Mouse (Mus musculus) thymus, postnatal 0 days (tissue): ENCODE data around the gene Spdef. TPM values are rescaled to one million over a fixed set of nuclear protein-coding genes. Genes with fewer than 3 reads are reported as not detected.

Experiments used
- DNase-seq: peaks from one replicate; pipeline ENCODE4 v3.0.0-alpha.2; 2015; ENCODE audit warnings: low spot score
- polyA plus RNA-seq: library from polyadenylated mRNA; unstranded; fragments of >200 nt; fragmentation: Nextera tagmentation; extraction: Ambion mirVana; gene quantifications from 2 replicates; pipeline ENCODE4 v1.2.1, GENCODE M21; 2015

Spdef gene
- polyA plus RNA-seq, 1 experiment from 2014 or later, result 0.99 TPM

DNA sequence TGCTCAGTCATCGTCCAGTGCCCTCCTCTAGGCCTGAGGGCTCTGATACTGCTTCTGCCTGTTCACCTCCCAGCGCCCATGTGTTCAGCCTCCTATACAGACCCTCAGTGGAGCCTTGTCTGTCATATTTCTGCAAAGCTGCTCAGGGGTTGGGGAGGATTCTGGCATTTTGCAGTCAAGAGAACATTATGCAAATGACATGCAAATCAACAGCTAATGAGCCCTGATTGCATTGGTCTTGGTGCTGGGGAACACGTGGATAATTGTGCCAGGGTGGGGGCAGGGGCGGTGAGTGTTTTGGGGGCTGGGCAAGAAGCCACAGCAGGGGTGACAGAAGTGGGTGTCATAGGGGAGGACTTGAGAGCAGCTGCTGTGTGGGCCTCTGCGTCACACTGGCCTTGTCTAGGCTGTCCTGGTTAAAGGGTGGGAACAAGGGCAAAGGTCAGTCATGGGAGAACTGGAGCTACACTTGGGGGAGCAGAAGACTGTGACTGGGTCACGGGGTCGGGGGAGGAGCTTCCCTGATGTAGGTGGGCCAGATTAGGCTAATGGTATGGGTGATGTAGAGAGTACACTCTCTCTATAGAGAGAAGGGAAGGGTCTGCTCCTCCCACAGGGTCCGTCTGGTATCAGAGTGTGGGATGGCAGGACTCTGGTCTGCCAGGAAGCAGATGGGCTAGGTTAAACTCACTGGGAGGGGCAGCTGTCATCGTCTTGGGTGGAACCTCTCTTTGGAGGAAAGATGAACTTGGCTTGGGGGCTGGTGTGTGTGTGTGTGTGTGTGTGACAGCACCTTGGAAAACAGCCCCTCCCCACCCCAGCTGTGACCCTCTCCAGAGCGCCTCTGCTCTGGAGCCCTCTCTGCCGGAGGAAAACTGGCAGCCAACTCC lies 49.6 kb downstream of the Spdef start:
- no peak for DNase-seq

DNA sequence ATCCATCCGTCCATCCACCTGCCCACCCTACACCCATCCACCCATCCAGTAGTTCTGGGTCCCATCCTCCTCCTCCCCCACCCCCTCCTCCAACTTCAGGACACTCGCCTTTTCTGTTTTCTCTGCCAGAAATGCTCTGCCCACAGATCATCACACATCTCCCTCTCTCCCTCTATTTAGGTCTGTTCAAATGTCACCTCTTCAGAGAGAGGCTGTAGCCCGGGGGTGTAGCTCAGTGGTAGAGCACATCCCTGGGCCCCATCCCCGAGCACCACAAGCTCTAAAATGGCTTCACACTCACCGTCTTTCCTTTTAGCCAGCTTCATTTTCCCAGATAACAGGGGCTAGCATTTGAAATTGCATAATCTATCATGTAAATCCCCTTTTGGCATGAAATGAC lies 51.0 kb downstream of the Spdef start:
- no peak for DNase-seq

DNA sequence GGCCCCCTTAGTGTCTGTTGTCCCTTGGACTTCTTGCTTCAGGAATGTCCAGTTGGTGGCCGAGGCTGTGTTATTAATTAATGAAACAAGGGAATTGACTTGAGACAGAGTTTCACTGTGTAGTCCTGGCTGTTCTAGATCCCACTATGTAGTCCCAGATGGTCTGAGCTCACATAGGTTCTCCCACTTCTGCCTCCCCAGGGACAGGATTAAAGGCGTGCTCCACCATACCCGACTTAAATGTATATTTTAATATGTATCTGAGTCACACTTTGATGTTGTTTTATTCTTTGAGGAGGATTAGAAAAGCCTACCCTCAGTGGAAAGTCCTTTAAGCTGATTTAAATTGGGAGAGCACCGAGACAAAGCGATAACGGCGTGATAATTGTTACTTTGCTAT lies 52.5 kb downstream of the Spdef start:
- no peak for DNase-seq

DNA sequence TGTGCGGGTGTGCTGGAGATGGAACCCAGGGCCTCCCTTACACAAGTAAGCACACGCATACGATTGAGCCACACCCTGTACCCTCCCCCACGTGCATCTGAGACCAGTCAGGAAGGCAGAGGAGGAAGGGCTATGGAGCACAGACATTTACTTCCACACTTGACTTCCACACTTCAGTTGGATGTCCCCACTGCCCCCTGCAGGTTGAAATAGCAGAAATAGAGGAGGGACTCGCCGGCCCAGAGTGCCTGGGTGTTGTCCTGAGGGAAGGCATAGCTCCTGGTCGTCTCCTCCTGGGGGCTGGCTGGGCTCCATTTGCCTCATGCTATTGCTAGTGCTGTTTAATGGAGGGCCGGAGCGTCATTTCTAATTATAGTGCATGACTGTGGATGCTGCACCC lies 53.3 kb downstream of the Spdef start:
- no peak for DNase-seq

DNA sequence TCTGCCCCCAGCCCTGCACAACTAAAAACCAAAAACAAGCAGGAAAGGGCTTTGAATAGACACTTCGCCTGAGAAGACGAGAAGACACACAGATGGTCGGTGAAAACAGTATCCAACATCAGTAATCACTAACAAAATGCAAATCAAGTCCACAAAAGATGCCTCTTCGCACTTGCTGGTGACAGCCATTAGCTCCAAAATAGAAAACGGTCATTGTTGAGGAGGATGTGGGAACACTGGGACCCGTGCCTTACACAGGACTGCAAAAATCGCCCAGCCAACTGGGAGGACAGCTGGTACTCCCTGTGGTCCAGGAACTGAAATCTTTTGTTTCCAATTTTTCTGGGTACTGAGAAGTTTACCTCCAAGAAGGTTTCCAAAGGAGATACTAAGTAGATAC lies 54.8 kb downstream of the Spdef start:
- no peak for DNase-seq

DNA sequence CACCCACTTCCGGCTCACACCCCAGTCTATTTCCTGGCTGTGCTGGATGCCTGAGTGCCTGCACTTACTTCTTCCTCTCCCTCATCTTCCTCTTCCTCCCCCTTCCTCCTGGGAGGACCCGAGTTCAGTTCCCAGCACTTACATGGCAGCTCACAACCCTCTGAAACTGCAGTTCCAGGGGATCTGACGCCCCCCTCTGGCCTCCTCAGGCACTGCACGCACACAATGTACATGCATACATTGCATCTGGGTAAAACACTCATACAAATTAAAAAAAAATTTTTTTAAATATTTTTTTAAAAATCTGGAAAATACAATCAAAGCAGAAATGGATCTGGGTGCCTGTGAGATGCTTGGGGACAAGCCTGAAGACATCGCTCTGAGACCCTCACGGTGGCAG lies 57.0 kb downstream of the Spdef start:
- no peak for DNase-seq

Other genes with a start within 250 kb of the Spdef start
- 0.69 and 0.78 TPM in 2 replicates for gene Grm4, start 207.6 kb downstream of the Spdef start, polyA plus RNA-seq
- gene Hmga1, start 172.5 kb downstream of the Spdef start, polyA plus RNA-seq, result 356 and 471 TPM in 2 replicates
- 109 and 111 TPM in 2 replicates for gene AI413582, start 163.2 kb downstream of the Spdef start, polyA plus RNA-seq
- 80.5 and 87.8 TPM in 2 replicates for gene Nudt3, start 105.5 kb downstream of the Spdef start, polyA plus RNA-seq
- not detected in 2 replicates for gene RPS10-NUDT3, start 93.7 kb downstream of the Spdef start, polyA plus RNA-seq
- gene Rps10, start 92.3 kb downstream of the Spdef start, polyA plus RNA-seq, result 1,579 and 1,606 TPM in 2 replicates
- 19.8 and 20.1 TPM in 2 replicates for gene Pacsin1, start 73.4 kb downstream of the Spdef start, polyA plus RNA-seq
- 16.7 and 20.8 TPM in 2 replicates for gene D17Wsu92e, start 91.7 kb upstream of the Spdef start, polyA plus RNA-seq
- 383 and 386 TPM in 2 replicates for gene Snrpc, start 109.2 kb upstream of the Spdef start, polyA plus RNA-seq
- gene Uhrf1bp1, start 127.5 kb upstream of the Spdef start, polyA plus RNA-seq, result 1.1 and 1.6 TPM in 2 replicates
- gene Anks1, start 180.4 kb upstream of the Spdef start, polyA plus RNA-seq, result 14.5 and 16.8 TPM in 2 replicates
- 60.6 and 61.5 TPM in 2 replicates for gene Taf11, start 180.9 kb upstream of the Spdef start, polyA plus RNA-seq